Mouse (Mus musculus) lung, embryonic 16.5 days (tissue): ENCODE data around the gene Hist1h3c. TPM values are rescaled to one million over a fixed set of nuclear protein-coding genes. Genes with fewer than 3 reads are reported as not detected.
A peak's percentile ranks its signal among the peaks of the same experiment; 100 is the strongest.

ENCODE experiments used
- ATAC-seq: fragments of 200-750 bp; cut with Nextera tagmentation; 2 replicates; pipeline ENCODE4 v1.8.0; 2017; ENCODE audit warnings: low read depth, mild to moderate bottlenecking, moderate library complexity
- H3K27ac ChIP-seq: fragments of 300-500 bp; sonication (generic); 2 replicates; pipeline ENCODE4 v1.5.1; 2014; ENCODE audit warnings: mild to moderate bottlenecking, control low read depth, low read length
- H3K27me3 ChIP-seq: fragments of 300-500 bp; sonication (generic); 2 replicates; pipeline ENCODE4 v1.6.1; 2014; ENCODE audit warnings: low read depth, low read length, mixed read lengths; ENCODE audit not compliant: control insufficient read depth, insufficient read depth
- H3K36me3 ChIP-seq: fragments of 300-500 bp; sonication (generic); 2 replicates; pipeline ENCODE4 v1.6.1; 2014; ENCODE audit warnings: low read length; ENCODE audit not compliant: control insufficient read depth, insufficient read depth
- H3K4me1 ChIP-seq: fragments of 300-500 bp; sonication (generic); replicated peaks from 2 replicates; pipeline ENCODE4 v1.6.1; 2014; ENCODE audit warnings: low read length, mixed read lengths; ENCODE audit not compliant: control insufficient read depth, insufficient read depth
- H3K4me2 ChIP-seq: fragments of 300-500 bp; sonication (generic); 2 replicates; pipeline ENCODE4 v1.6.1; 2014; ENCODE audit warnings: low read depth, low read length, control low read depth
- H3K4me3 ChIP-seq: fragments of 300-500 bp; sonication (generic); 2 replicates; pipeline ENCODE4 v1.5.1; 2014; ENCODE audit warnings: mild to moderate bottlenecking, low read length, control low read depth
- H3K9ac ChIP-seq: fragments of 300-500 bp; sonication (generic); 2 replicates; pipeline ENCODE4 v1.6.1; 2014; ENCODE audit warnings: low read length, control low read depth
- H3K9me3 ChIP-seq: fragments of 300-500 bp; sonication (generic); 2 replicates; pipeline ENCODE4 v1.6.1; 2016; ENCODE audit warnings: low read length; ENCODE audit not compliant: control insufficient read depth
- WGBS: fragments of 180-500 bp; shearing (Covaris S2); extraction: QIAGEN DNeasy Blood & Tissue Kit; methylation state at CpG from one replicate; pipeline ENCODE4 v1.1.7; 2014; 5-methylcytosine and 5-hydroxymethylcytosine counted together
- polyA plus RNA-seq: library from polyadenylated mRNA; unstranded; fragments of >200 nt; fragmentation: Nextera tagmentation; extraction: Ambion mirVana; gene quantifications from 2 replicates; pipeline ENCODE4 v1.2.1, GENCODE M21; 2015

Gene Hist1h3c
- polyA plus RNA-seq, 1 experiment from 2014 or later: 9.7 TPM

GRCm38 (mm10) chr13:23742007-23742406, 3.4 kb downstream of the Hist1h3c start:
- Histone ChIP-seq H3K9ac (no peak overlapping the region), H3K4me3 (no peak overlapping the region), H3K9me3 (no peaks in the 10 kb centered on the region), H3K27ac (0 out of 2 replicates have a peak overlapping the region, but pooled peaks have one; percentile 6), H3K4me1 (peaks cover 15% of the 10 kb centered on the region), H3K4me2 (no peak overlapping the region), H3K36me3 (no peaks in the 10 kb centered on the region), H3K27me3 (no peaks in the 10 kb centered on the region)
- ATAC-seq: no peak

DNA sequence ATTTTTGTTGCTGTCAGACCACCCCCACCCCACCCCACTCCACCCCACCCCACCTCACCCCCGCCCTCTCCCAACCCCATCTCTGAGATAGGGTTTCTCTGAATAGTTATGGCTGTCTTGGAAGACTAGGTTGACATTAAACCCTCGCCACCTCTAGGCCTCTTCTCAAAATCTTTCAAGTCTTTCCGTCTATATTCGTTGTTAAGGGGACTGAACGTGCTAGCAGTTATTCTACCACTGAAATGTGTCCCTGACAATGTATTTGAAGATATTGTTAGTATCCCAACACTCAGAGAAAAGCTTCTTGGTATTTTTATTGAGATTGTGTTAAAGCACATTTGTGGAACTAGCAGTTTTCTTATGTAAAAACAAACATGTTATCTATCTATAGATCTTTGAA, 4.5 kb downstream of the Hist1h3c start:
- ATAC-seq: no peak
- peak overlapping the region; percentile 71; the same call in 1 of the 2 replicates for H3K4me3 ChIP-seq
- H3K9ac ChIP-seq: no peak overlapping the region
- 47% methylated on average over 5 of the region's 5 CpGs for WGBS
- H3K36me3 ChIP-seq: no peaks in the 10 kb centered on the region
- H3K27me3 ChIP-seq: no peaks in the 10 kb centered on the region
- H3K4me2 ChIP-seq: peak overlapping the region; percentile 92
- peak overlapping the region; percentile 100; the same call in 1 of the 2 replicates for H3K27ac ChIP-seq
- peaks cover 15% of the 10 kb centered on the region for H3K4me1 ChIP-seq
- H3K9me3 ChIP-seq: no peaks in the 10 kb centered on the region

GRCm38 (mm10) chr13:23740256-23740840, 5.1 kb downstream of the Hist1h3c start:
- Histone ChIP-seq H3K4me2 (peak overlapping the region; percentile 92), H3K27me3 (no peaks in the 10 kb centered on the region), H3K36me3 (no peaks in the 10 kb centered on the region), H3K27ac (peak overlapping the region; percentile 100), H3K4me1 (peaks cover 15% of the 10 kb centered on the region), H3K9me3 (no peaks in the 10 kb centered on the region), H3K9ac (peak overlapping the region; percentile 92), H3K4me3 (peak overlapping the region; percentile 71)
- no peak for ATAC-seq
- WGBS: 17% methylated on average over 13 of the region's 13 CpGs

DNA sequence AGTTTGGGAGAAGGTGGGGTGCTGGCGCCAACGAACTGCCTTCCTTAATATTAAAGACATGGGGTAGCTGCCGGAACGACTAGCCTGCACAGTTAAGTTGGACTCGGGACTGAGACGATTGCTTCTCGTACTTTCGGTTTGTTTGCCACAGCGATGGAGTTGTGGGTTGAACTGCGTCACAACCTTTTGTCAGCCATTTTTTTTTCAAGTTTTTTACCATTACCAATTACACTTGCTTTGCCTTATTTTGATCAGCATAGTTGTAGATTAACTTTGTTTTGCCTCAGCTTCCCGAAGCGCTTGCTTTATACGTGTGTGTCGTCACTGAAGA, 5.5 kb downstream of the Hist1h3c start:
- Histone ChIP-seq H3K4me2 (peak overlapping the region; percentile 92), H3K36me3 (no peaks in the 10 kb centered on the region), H3K4me3 (peak overlapping the region; percentile 71), H3K27me3 (no peaks in the 10 kb centered on the region), H3K9me3 (no peaks in the 10 kb centered on the region), H3K9ac (peak overlapping the region; percentile 92), H3K4me1 (peaks cover 15% of the 10 kb centered on the region), H3K27ac (peak overlapping the region; percentile 100)
- WGBS: under 1% methylated on average over 14 of the region's 14 CpGs
- no peak for ATAC-seq

DNA sequence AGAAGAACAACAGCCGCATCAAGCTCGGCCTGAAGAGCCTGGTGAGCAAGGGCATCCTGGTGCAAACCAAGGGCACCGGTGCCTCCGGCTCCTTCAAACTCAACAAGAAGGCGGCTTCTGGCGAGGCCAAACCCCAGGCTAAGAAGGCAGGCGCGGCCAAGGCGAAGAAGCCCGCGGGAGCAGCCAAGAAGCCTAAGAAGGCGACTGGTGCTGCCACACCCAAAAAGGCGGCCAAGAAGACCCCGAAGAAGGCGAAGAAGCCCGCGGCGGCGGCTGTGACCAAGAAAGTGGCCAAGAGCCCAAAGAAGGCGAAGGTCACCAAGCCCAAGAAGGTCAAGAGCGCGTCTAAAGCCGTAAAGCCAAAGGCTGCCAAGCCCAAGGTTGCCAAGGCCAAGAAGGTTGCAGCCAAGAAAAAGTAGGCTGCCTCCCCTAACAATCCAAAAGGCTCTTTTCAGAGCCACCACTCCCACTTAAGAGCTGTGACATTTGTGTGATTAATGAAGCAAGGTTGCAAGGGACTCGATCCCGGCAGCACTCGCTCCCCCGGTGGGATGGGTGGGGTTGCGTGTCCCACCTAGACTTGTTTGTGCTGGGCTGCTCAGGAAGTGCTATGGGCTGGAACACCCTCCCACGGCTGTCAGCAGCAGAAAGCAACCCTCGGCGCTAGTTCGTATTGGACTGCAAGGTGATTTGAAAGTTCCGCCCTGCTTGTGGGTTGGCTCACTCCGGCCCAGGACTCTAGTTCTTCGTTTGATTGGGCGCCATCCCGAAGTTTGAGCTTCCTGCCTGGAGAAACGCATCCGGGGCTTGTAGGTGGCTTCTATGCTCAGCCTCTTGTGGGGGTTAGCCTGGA, 6.1 kb downstream of the Hist1h3c start:
- Histone ChIP-seq H3K9me3 (no peaks in the 10 kb centered on the region), H3K4me1 (peaks cover 15% of the 10 kb centered on the region), H3K9ac (peak overlapping the region; percentile 92), H3K27me3 (no peaks in the 10 kb centered on the region), H3K36me3 (no peaks in the 10 kb centered on the region), H3K4me2 (peak overlapping the region; percentile 92), H3K4me3 (peak overlapping the region; percentile 71), H3K27ac (peak overlapping the region; percentile 100)
- ATAC-seq: peak; percentile 89
- WGBS: under 1% methylated on average over 39 of the region's 39 CpGs

GRCm38 (mm10) chr13:23738677-23739068, 6.7 kb downstream of the Hist1h3c start, which contains the start of gene Hist1h1c:
Gene Hist1h1c, plus strand, starts transcription at chr13:23738808.
- Histone ChIP-seq H3K36me3 (no peaks in the 10 kb centered on the region), H3K4me3 (peak within 1 kb of the TSS; percentile 71), H3K27me3 (no peaks in the 10 kb centered on the region), H3K4me2 (peak within 1 kb of the TSS; percentile 92), H3K9me3 (no peaks in the 10 kb centered on the region), H3K27ac (peak within 1 kb of the TSS; percentile 100), H3K4me1 (peaks cover 13% of the 10 kb centered on the region), H3K9ac (peak within 1 kb of the TSS; percentile 92)
- peak; percentile 93 for ATAC-seq
- WGBS: under 1% methylated on average over 31 of the region's 38 CpGs

DNA sequence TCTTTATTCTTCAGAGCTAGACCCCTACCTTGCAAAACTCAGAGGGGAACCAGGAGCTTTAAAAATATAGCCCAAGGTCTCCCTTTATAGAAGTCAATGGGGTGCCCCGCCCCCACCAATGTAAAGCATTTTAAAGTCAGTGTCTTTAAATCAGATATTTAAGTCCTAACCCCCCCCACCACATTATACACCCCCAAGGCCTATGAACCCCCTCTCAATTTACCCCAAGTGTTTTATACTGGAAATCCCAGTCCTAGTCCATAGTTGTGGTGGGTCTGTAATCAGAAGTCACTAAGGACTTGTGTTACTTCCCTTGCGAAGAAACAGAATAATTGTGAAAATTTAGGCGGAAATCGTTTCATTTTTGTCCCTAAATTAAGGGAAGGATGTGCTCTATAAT, 7.4 kb downstream of the Hist1h3c start:
- ATAC-seq: no peak
- H3K4me1 ChIP-seq: peaks cover 10% of the 10 kb centered on the region; the same call in 1 of the 2 replicates
- peak overlapping the region; percentile 100 for H3K27ac ChIP-seq
- H3K4me3 ChIP-seq: peak overlapping the region; percentile 71
- H3K9me3 ChIP-seq: no peaks in the 10 kb centered on the region
- peak overlapping the region; percentile 63 for H3K9ac ChIP-seq
- no peaks in the 10 kb centered on the region for H3K36me3 ChIP-seq
- H3K4me2 ChIP-seq: peak overlapping the region; percentile 92
- no peaks in the 10 kb centered on the region for H3K27me3 ChIP-seq
- WGBS: 22% methylated on average over 4 of the region's 4 CpGs

DNA sequence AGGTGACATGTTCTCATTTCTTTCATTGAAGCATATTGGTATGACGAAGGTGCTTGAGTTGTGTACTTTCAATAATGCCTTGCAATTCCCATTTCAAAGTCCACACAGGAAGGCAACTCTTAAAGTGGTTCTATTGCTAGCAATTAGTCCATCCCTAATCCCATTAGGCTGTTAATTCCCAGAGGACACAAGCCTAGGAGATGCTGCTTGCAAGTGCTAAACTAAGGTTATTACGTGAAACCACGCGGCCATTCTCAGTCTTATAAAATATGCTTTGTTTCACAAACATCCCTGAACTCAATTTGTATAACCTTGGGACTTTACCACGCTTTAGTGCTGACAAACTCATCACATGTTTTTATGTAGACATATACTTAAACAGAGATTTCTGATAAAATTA, 8.3 kb downstream of the Hist1h3c start:
- Histone ChIP-seq H3K9ac (no peak overlapping the region), H3K4me3 (no peak overlapping the region), H3K4me1 (peaks cover 10% of the 10 kb centered on the region; the same call in 1 of the 2 replicates), H3K27me3 (no peaks in the 10 kb centered on the region), H3K9me3 (no peaks in the 10 kb centered on the region), H3K4me2 (no peak overlapping the region), H3K36me3 (no peaks in the 10 kb centered on the region), H3K27ac (no peak overlapping the region)
- no peak for ATAC-seq
- WGBS: 86% methylated on average over 5 of the region's 5 CpGs

- no peak overlapping the region for H3K27ac ChIP-seq
- H3K9ac ChIP-seq: no peak overlapping the region
- H3K36me3 ChIP-seq: no peaks in the 10 kb centered on the region
- H3K27me3 ChIP-seq: no peaks in the 10 kb centered on the region
- ATAC-seq: no peak
- no peaks in the 10 kb centered on the region for H3K4me1 ChIP-seq
- H3K9me3 ChIP-seq: no peaks in the 10 kb centered on the region
- WGBS: 22% methylated on average over 8 of the region's 8 CpGs
- no peak overlapping the region for H3K4me2 ChIP-seq
- H3K4me3 ChIP-seq: no peak overlapping the region
Measured at GRCm38 (mm10) chr13:23732156-23732804, 13.1 kb downstream of the Hist1h3c start.
